Comparison of ENCODE assay signal across 10 mouse cellular contexts in genomic region chr3:128546416-128547327, GRCm38 (mm10).
DNase-seq lines count a peak whose midpoint lies in the region; TF ChIP-seq lines count a peak whose summit lies in the region.
"Had no signal": no experiment of that assay in that cellular context is flagged by ENCODE, and none has a peak within 500 bp of the region (broad histone marks: within the 10 kb centered on the region; RNA-seq: fewer than 3 reads in every experiment).

No protein-coding gene starts in this region.

- no peak overlapping the region for H3K4me3 ChIP-seq in kidney, adult 2 months (ENCODE audit: insufficient read depth, low read depth, low read length)
- no peak overlapping the region for H3K4me3 ChIP-seq in midbrain, embryonic 10.5 days
- H3K4me3 ChIP-seq: heart, embryonic 15.5 days had no signal

- no peaks in the 10 kb centered on the region for H3K4me1 ChIP-seq in kidney, adult 2 months (ENCODE audit: control insufficient read depth, insufficient read depth, low read length)
- peaks cover 6% of the 10 kb centered on the region; the same call in 1 of the 2 replicates for H3K4me1 ChIP-seq in midbrain, embryonic 10.5 days

- DNase-seq in kidney, postnatal 14 days: peak; percentile 17
- no peak for DNase-seq in kidney, adult 2 months
- DNase-seq in cerebellum, postnatal 14 days: peak; percentile 83 to 88
- DNase-seq in gastrocnemius, postnatal 10 days: peak; percentile 67
- peak; percentile 78 to 88 for DNase-seq in layer of hippocampus, adult 8-10 months (ENCODE audit: low spot score in 2 of 2)
- peak; percentile 11 for DNase-seq in midbrain, embryonic 10.5 days (ENCODE audit: low spot score)
- DNase-seq in skeletal muscle tissue, adult 2 months (ENCODE audit: low read depth, low spot score): peak; percentile 7
- no peak for DNase-seq in spleen, adult 12 weeks (ENCODE audit: low spot score)

- H3K36me3 ChIP-seq in kidney, adult 2 months (ENCODE audit: control insufficient read depth, insufficient read depth, low read length): no peaks in the 10 kb centered on the region
- H3K36me3 ChIP-seq in midbrain, embryonic 10.5 days: no peaks in the 10 kb centered on the region
- H3K36me3 ChIP-seq: G1E; heart, embryonic 15.5 days had no signal

- WGBS in kidney, adult 2 months: 65% methylated on average over 9 of the region's 9 CpGs
- 76% methylated on average over 9 of the region's 9 CpGs for WGBS in midbrain, embryonic 10.5 days

- TF ChIP-seq CTCF in kidney, adult 2 months (conservative IDR thresholded peaks at IDR 0.05; ENCODE audit: insufficient read depth, insufficient read length, low read depth, low read length): no peak

- no peaks in the 10 kb centered on the region for H3K27me3 ChIP-seq in kidney, adult 2 months (replicated peaks; ENCODE audit: control insufficient read depth, insufficient read depth, low read length)
- H3K27me3 ChIP-seq in midbrain, embryonic 10.5 days (ENCODE audit: low read depth, poor library complexity, severe bottlenecking): no peaks in the 10 kb centered on the region
- H3K27me3 ChIP-seq: heart, embryonic 15.5 days had no signal

- H3K9me3 ChIP-seq in midbrain, embryonic 10.5 days (replicated peaks): no peaks in the 10 kb centered on the region
- H3K9me3 ChIP-seq: heart, embryonic 15.5 days had no signal

- H3K27ac ChIP-seq in kidney, adult 2 months (ENCODE audit: insufficient read depth, low read depth, low read length): no peak overlapping the region
- H3K27ac ChIP-seq in midbrain, embryonic 10.5 days (replicated peaks): no peak overlapping the region
- H3K27ac ChIP-seq: heart, embryonic 15.5 days had no signal

- TF ChIP-seq POLR2A in kidney, adult 2 months (IDR thresholded peaks at IDR 0.05; ENCODE audit: low read depth, low read length): no peak

Comparison
In these comparisons a context has a peak if more than half of its experiments do, and no peak if none do; other contexts are left out.
1. DNase-seq: peak in kidney, postnatal 14 days (single experiment), cerebellum, postnatal 14 days (2 of 2), gastrocnemius, postnatal 10 days (single experiment), layer of hippocampus, adult 8-10 months (2 of 2), midbrain, embryonic 10.5 days (single experiment) and skeletal muscle tissue, adult 2 months (single experiment); none in kidney, adult 2 months (single experiment) and spleen, adult 12 weeks (single experiment).